Mouse (Mus musculus) CH12.LX (cell line): ENCODE measurements around the gene Mt4. TPM values are rescaled to one million over a fixed set of nuclear protein-coding genes. Genes with fewer than 3 reads are reported as not detected.

ENCODE experiments used
- DNase-seq: peaks from one replicate; pipeline ENCODE4 v3.0.0-alpha.2; 2013; ENCODE audit errors: extremely low read depth
- H3K27ac ChIP-seq: 2 replicates; pipeline ENCODE4 v1.5.1; 2012; ENCODE audit warnings: low read depth, mild to moderate bottlenecking, control low read depth, moderate library complexity; ENCODE audit not compliant: insufficient read depth
- H3K27me3 ChIP-seq: replicated peaks from 2 replicates; pipeline ENCODE3; 2012; ENCODE audit warnings: inconsistent platforms
- H3K36me3 ChIP-seq, 2 experiments: replicated peaks in 1 of 2; 2 replicates each; pipeline versions ENCODE3 to v1.6.1; 2012; ENCODE audit warnings: inconsistent platforms in 1 of 2, low read length in 1 of 2, mild to moderate bottlenecking in 1 of 2, mixed read lengths in 1 of 2, moderate library complexity in 1 of 2; ENCODE audit not compliant: control insufficient read depth in 1 of 2, insufficient read depth in 1 of 2
- H3K4me1 ChIP-seq, 2 experiments: 2 replicates each; pipeline ENCODE4 v1.6.1; 2012; ENCODE audit warnings: inconsistent platforms in 1 of 2, moderate library complexity in 1 of 2; ENCODE audit not compliant: insufficient read depth in 2 of 2, control insufficient read depth in 1 of 2
- H3K4me2 ChIP-seq: 2 replicates; pipeline ENCODE4 v1.6.1; 2012; ENCODE audit warnings: low read depth, mild to moderate bottlenecking, control low read depth; ENCODE audit not compliant: poor library complexity, insufficient read depth, severe bottlenecking
- H3K4me3 ChIP-seq, 3 experiments: fragments of 150-350 bp in 1 of 3; sonication (generic) in 1 of 3; replicated peaks in 1 of 3; 2 replicates each; pipeline versions ENCODE3 to v1.5.1; 2011 to 2012; ENCODE audit warnings: low read depth in 2 of 3, low read length in 2 of 3, mild to moderate bottlenecking in 2 of 3, moderate library complexity in 2 of 3, control low read depth in 1 of 3, improper control_type of control experiment in 1 of 3, inconsistent platforms in 1 of 3, mixed read lengths in 1 of 3; ENCODE audit not compliant: poor library complexity in 1 of 3
- H3K79me2 ChIP-seq: replicated peaks from 2 replicates; pipeline ENCODE4 v1.6.1; 2012; ENCODE audit warnings: mild to moderate bottlenecking, moderate library complexity; ENCODE audit not compliant: control insufficient read depth, poor library complexity, insufficient read depth, severe bottlenecking; ENCODE audit errors: extremely low read depth
- H3K9ac ChIP-seq: 2 replicates; pipeline ENCODE4 v1.6.1; 2012; ENCODE audit warnings: low read depth, mild to moderate bottlenecking, control low read depth, moderate library complexity; ENCODE audit not compliant: insufficient read depth
- H3K9me3 ChIP-seq: replicated peaks from 2 replicates; pipeline ENCODE3; 2012; ENCODE audit warnings: low read length, inconsistent platforms, mixed read lengths
- BHLHE40 ChIP-seq: IDR thresholded peaks from 2 replicates; pipeline ENCODE4 v1.6.1; 2011; ENCODE audit warnings: mild to moderate bottlenecking, low read depth, low read length, improper control_type of control experiment
- CHD1 ChIP-seq: IDR thresholded peaks from 2 replicates; pipeline ENCODE4 v1.6.1; 2012; ENCODE audit warnings: low read depth, low read length, improper control_type of control experiment, inconsistent platforms
- CHD2 ChIP-seq: IDR thresholded peaks from 2 replicates; pipeline ENCODE4 v1.6.1; 2011; ENCODE audit warnings: low read length, improper control_type of control experiment
- CTCF ChIP-seq, 2 experiments: IDR thresholded peaks in 1 of 2; conservative IDR thresholded peaks in 1 of 2; 2 replicates each; pipeline ENCODE4 v1.5.1; 2011 to 2012; ENCODE audit warnings: low read depth in 2 of 2, low read length in 2 of 2, improper control_type of control experiment in 1 of 2, inconsistent platforms in 1 of 2, mild to moderate bottlenecking in 1 of 2, moderate library complexity in 1 of 2
- ELF1 ChIP-seq: IDR thresholded peaks from 2 replicates; pipeline ENCODE4 v1.6.1; 2014; ENCODE audit warnings: low read depth, mild to moderate bottlenecking, inconsistent platforms, low read length, improper control_type of control experiment
- EP300 ChIP-seq: IDR thresholded peaks from 2 replicates; pipeline ENCODE4 v1.6.1; 2011; ENCODE audit warnings: low read length, improper control_type of control experiment
- ETS1 ChIP-seq: conservative IDR thresholded peaks from 2 replicates; pipeline ENCODE4 v1.6.1; 2012; ENCODE audit warnings: low read depth, mild to moderate bottlenecking, inconsistent platforms, low read length, improper control_type of control experiment, moderate library complexity
- IRF4 ChIP-seq: IDR thresholded peaks from 2 replicates; pipeline ENCODE4 v1.6.1; 2014; ENCODE audit warnings: low read depth, mild to moderate bottlenecking, inconsistent platforms, low read length, improper control_type of control experiment
- JUN ChIP-seq: IDR thresholded peaks from 2 replicates; pipeline ENCODE4 v1.6.1; 2011; ENCODE audit warnings: low read depth, mild to moderate bottlenecking, low read length, improper control_type of control experiment, moderate library complexity; ENCODE audit not compliant: insufficient read depth
- JUND ChIP-seq: conservative IDR thresholded peaks from 2 replicates; pipeline ENCODE4 v1.6.1; 2011; ENCODE audit warnings: low read depth, low read length, improper control_type of control experiment
- MAFK ChIP-seq: IDR thresholded peaks from 2 replicates; pipeline ENCODE4 v1.6.1; 2011; ENCODE audit warnings: low read length, improper control_type of control experiment; ENCODE audit not compliant: insufficient replicate concordance
- MAX ChIP-seq: IDR thresholded peaks from 2 replicates; pipeline ENCODE4 v1.6.1; 2011; ENCODE audit warnings: low read length, improper control_type of control experiment
- MAZ ChIP-seq: IDR thresholded peaks from 2 replicates; pipeline ENCODE4 v1.6.1; 2012; ENCODE audit warnings: low read depth, mild to moderate bottlenecking, inconsistent platforms, low read length, improper control_type of control experiment, moderate library complexity
- MEF2A ChIP-seq: IDR thresholded peaks from 2 replicates; pipeline ENCODE4 v1.6.1; 2014; ENCODE audit warnings: low read depth, mild to moderate bottlenecking, inconsistent platforms, low read length, improper control_type of control experiment, borderline replicate concordance
- MYC ChIP-seq: IDR thresholded peaks from 2 replicates; pipeline ENCODE4 v1.6.1; 2011; ENCODE audit warnings: low read depth, mild to moderate bottlenecking, improper control_type of control experiment, low read length
- NELFE ChIP-seq: IDR thresholded peaks from 2 replicates; pipeline ENCODE4 v1.6.1; 2011; ENCODE audit warnings: low read depth, low read length, improper control_type of control experiment
- POLR2A ChIP-seq: IDR thresholded peaks from 2 replicates; pipeline ENCODE4 v1.6.1; 2011; ENCODE audit warnings: low read depth, mild to moderate bottlenecking, improper control_type of control experiment, low read length
- POLR2AphosphoS2 ChIP-seq: IDR thresholded peaks from 2 replicates; pipeline ENCODE4 v1.6.1; 2011; ENCODE audit warnings: low read depth, low read length, improper control_type of control experiment
- RAD21 ChIP-seq: IDR thresholded peaks from 2 replicates; pipeline ENCODE4 v1.6.1; 2011; ENCODE audit warnings: low read depth, mild to moderate bottlenecking, low read length, improper control_type of control experiment, moderate library complexity
- RCOR1 ChIP-seq: conservative IDR thresholded peaks from 2 replicates; pipeline ENCODE4 v1.6.1; 2012; ENCODE audit warnings: low read depth, mild to moderate bottlenecking, inconsistent platforms, low read length, improper control_type of control experiment
- SIN3A ChIP-seq: IDR thresholded peaks from 2 replicates; pipeline ENCODE4 v1.6.1; 2012; ENCODE audit warnings: low read length, improper control_type of control experiment, inconsistent platforms
- TBP ChIP-seq: conservative IDR thresholded peaks from 2 replicates; pipeline ENCODE4 v1.6.1; 2011; ENCODE audit warnings: low read depth, low read length, improper control_type of control experiment
- TCF12 ChIP-seq: IDR thresholded peaks from 2 replicates; pipeline ENCODE4 v1.6.1; 2014; ENCODE audit warnings: low read depth, mild to moderate bottlenecking, inconsistent platforms, low read length, improper control_type of control experiment
- UBTF ChIP-seq: IDR thresholded peaks from 2 replicates; pipeline ENCODE4 v1.6.1; 2012; ENCODE audit warnings: low read depth, mild to moderate bottlenecking, inconsistent platforms, low read length, improper control_type of control experiment, moderate library complexity
- USF1 ChIP-seq: IDR thresholded peaks from 2 replicates; pipeline ENCODE4 v1.6.1; 2014; ENCODE audit warnings: low read depth, mild to moderate bottlenecking, inconsistent platforms, low read length, improper control_type of control experiment
- USF2 ChIP-seq: conservative IDR thresholded peaks from 2 replicates; pipeline ENCODE4 v1.6.1; 2011; ENCODE audit warnings: low read depth, low read length, improper control_type of control experiment
- ZKSCAN1 ChIP-seq: IDR thresholded peaks from 2 replicates; pipeline ENCODE4 v1.6.1; 2012; ENCODE audit warnings: low read depth, inconsistent platforms, low read length, improper control_type of control experiment, borderline replicate concordance
- dilution Hi-C: fragments of 300-500 bp; cut with MboI; formaldehyde crosslinking; loops from 2 replicates; pipeline ENCODE4 v1.14.3; 2020; ENCODE audit warnings: low sequenced_read_pairs; ENCODE audit not compliant: extremely low pct_unique_long_range_greater_than_20kb, extremely low pct_ligation_motif_present
- in situ Hi-C: fragments of 300-500 bp; cut with MboI; formaldehyde crosslinking; loops from 3 replicates; pipeline ENCODE4 v1.14.3; 2019; ENCODE audit warnings: low sequenced_read_pairs, low pct_ligation_motif_present, low pct_unique_long_range_greater_than_20kb, mixed read lengths
- polyA plus RNA-seq: library from polyadenylated mRNA; unstranded; fragments of >175 nt; gene quantifications from 2 replicates; pipeline ENCODE4 v1.2.1, GENCODE M21; 2012; ENCODE audit warnings: low read depth; ENCODE audit not compliant: insufficient read length
- total RNA-seq, 2 experiments: library from RNA; depleted of rRNA; stranded (reverse); fragments of 300-350 nt in 1 of 2; fragments of >200 nt in 1 of 2; gene quantifications; 2 replicates each; pipeline ENCODE4 v1.2.3; 2012 to 2014

The Mt4 gene
- total and polyA plus RNA-seq, 3 experiments, result not detected

DNA sequence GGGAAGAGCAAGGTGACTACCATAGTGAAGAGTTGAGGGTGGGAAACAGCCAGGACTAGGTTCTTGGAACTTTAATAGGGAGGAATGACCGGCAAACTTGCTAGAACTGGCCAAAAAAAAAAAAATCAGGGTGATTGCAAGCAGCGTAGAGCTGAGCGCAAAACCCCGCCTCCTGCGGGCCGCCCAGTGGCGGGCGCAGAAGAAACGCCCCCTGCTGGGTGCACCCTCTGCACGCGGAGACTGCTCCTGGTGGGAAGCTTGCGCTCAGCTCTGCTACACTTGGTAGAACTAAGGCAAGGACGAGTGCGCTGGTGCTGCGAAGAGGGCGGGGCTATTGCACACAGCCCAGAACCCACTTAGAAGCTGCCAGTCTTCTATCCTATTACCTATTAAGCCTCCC, 46.1 kb downstream of the Mt4 start (continued):
- TF ChIP-seq MAFK (no peak), USF2 (no peak), USF1 (no peak), UBTF (0 out of 2 replicates have a peak, but pooled peaks have one; percentile 22), MEF2A (peak; percentile 62; the same call in 1 of the 2 replicates), IRF4 (peak; percentile 65), JUN (no peak), JUND (no peak)

DNA sequence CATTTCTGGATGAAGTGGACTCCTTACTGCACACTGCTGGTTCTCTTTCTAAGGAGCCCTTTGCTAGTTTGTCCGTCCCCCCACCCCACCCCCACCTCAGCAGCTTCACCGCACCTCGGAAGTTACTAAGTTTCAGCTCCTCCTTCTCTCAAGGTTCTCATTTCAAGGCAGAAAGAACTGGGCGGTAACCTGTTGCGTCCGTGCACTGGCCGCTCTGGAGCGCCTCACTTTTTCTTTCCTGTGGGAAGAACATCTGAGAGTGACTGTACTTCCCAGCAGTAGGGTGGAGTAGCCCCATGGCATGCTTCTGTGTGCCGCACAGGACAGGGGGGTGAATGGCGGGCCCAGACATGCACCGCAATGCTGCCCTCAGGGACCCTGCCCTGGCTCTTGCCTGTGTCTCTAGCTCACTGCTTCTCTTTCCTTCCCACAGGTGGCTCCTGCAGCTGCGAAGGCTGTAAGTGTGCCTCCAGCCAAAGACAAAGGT, 47.4 kb downstream of the Mt4 start:
- DNase-seq, result peak; percentile 61
- H3K27ac ChIP-seq, result peak overlapping the region; percentile 94
- H3K36me3 ChIP-seq, result no peaks in the 10 kb centered on the region
- H3K4me1 ChIP-seq, result peaks cover 25 to 48% of the 10 kb centered on the region in 2 experiments
- peak overlapping the region; percentile 20 to 55 (median 39) for H3K4me3 ChIP-seq
- H3K27me3 ChIP-seq, result peaks cover 52% of the 10 kb centered on the region
- no peak for TF ChIP-seq JUN
- peak; percentile 39; the same call in 1 of the 2 replicates for TF ChIP-seq MYC
- 0 out of 2 replicates have a peak, but pooled peaks have one; percentile 31 for TF ChIP-seq RCOR1
- peak; percentile 31 for TF ChIP-seq BHLHE40
- 0 out of 2 replicates have a peak, but pooled peaks have one; percentile 55 for TF ChIP-seq NELFE
- TF ChIP-seq ETS1, result no peak
- TF ChIP-seq MAZ, result no peak
- peak; percentile 23; the same call in 1 of the 2 replicates for TF ChIP-seq SIN3A
- peak; percentile 34; the same call in 1 of the 2 replicates for TF ChIP-seq EP300
- TF ChIP-seq CTCF (conservative IDR thresholded peaks at IDR 0.05 in 1 of 2, IDR thresholded peaks at IDR 0.05 in 1 of 2; ENCODE audit: low read depth in 2 of 2, low read length in 2 of 2), result peak in 1 of 2 experiments; percentile 8; a peak in 1 of 4 replicates
- no peak for TF ChIP-seq ZKSCAN1
- TF ChIP-seq UBTF, result no peak
- no peak; the same call in 1 of the 2 replicates for TF ChIP-seq CHD1
- peak; percentile 58 for TF ChIP-seq POLR2A
- TF ChIP-seq ELF1, result peak; percentile 64
- 0 out of 2 replicates have a peak, but pooled peaks have one; percentile 56 for TF ChIP-seq TBP
- no peak for TF ChIP-seq MAX
- TF ChIP-seq IRF4, result peak; percentile 55
- TF ChIP-seq TCF12, result peak; percentile 63; the same call in 1 of the 2 replicates
- peak; percentile 48; the same call in 1 of the 2 replicates for TF ChIP-seq MEF2A
- peak; percentile 80 for TF ChIP-seq CHD2
- TF ChIP-seq POLR2AphosphoS2, result no peak
- TF ChIP-seq RAD21, result no peak
- TF ChIP-seq, all 38 proteins: peak for 14
- peak overlapping the region; percentile 93 for H3K4me2 ChIP-seq
- peaks cover 4% of the 10 kb centered on the region; the same call in 1 of the 2 replicates for H3K79me2 ChIP-seq
- dilution Hi-C loops, result no loop called here
- H3K9ac ChIP-seq, result peak overlapping the region; percentile 90
- in situ Hi-C loops, result loop anchor here (25.0 kb wide), 1 partner anchor 497 kb away; no protein-coding TSS in a partner anchor
- H3K9me3 ChIP-seq, result no peaks in the 10 kb centered on the region
